Mouse (Mus musculus) embryonic facial prominence, embryonic 14.5 days (tissue): Measurements from ENCODE around the gene Nr1i3. TPM values are rescaled to one million over a fixed set of nuclear protein-coding genes. Genes with fewer than 3 reads are reported as not detected.

ENCODE experiments used
- ATAC-seq: fragments of 200-750 bp; cut with Nextera tagmentation; 2 replicates; pipeline ENCODE4 v1.8.0; 2017; ENCODE audit warnings: low read depth, moderate number of reproducible peaks, moderate TSS enrichment
- DNase-seq: peaks from one replicate; pipeline ENCODE4 v3.0.0-alpha.2; 2015; ENCODE audit warnings: low spot score
- H3K27ac ChIP-seq: fragments of 300-500 bp; sonication (generic); replicated peaks from 2 replicates; pipeline ENCODE4 v1.5.1; 2014; ENCODE audit warnings: low read depth, mild to moderate bottlenecking, low read length, moderate library complexity
- H3K27me3 ChIP-seq: fragments of 300-500 bp; sonication (generic); replicated peaks from 2 replicates; pipeline ENCODE4 v1.6.1; 2014; ENCODE audit warnings: low read length; ENCODE audit not compliant: control insufficient read depth, insufficient read depth
- H3K36me3 ChIP-seq: fragments of 300-500 bp; sonication (generic); 2 replicates; pipeline ENCODE4 v1.6.1; 2014; ENCODE audit warnings: low read length, mixed read lengths; ENCODE audit not compliant: control insufficient read depth, insufficient read depth
- H3K4me1 ChIP-seq: fragments of 300-500 bp; sonication (generic); 2 replicates; pipeline ENCODE4 v1.6.1; 2014; ENCODE audit warnings: antibody characterized with exemption, low read length; ENCODE audit not compliant: control insufficient read depth, insufficient read depth
- H3K4me2 ChIP-seq: fragments of 300-500 bp; sonication (generic); 2 replicates; pipeline ENCODE4 v1.6.1; 2014; ENCODE audit warnings: low read depth, mild to moderate bottlenecking, low read length, moderate library complexity, mixed read lengths
- H3K4me3 ChIP-seq: fragments of 300-500 bp; sonication (generic); 2 replicates; pipeline ENCODE4 v1.5.1; 2014; ENCODE audit warnings: low read depth, mild to moderate bottlenecking, low read length
- H3K9ac ChIP-seq: fragments of 300-500 bp; sonication (generic); 2 replicates; pipeline ENCODE4 v1.6.1; 2014; ENCODE audit warnings: low read depth, mild to moderate bottlenecking, low read length, moderate library complexity, mixed read lengths
- H3K9me3 ChIP-seq: fragments of 300-500 bp; sonication (generic); 2 replicates; pipeline ENCODE4 v1.6.1; 2016; ENCODE audit warnings: low read length; ENCODE audit not compliant: control insufficient read depth
- WGBS: fragments of 180-500 bp; shearing (Covaris S2); extraction: QIAGEN DNeasy Blood & Tissue Kit; methylation state at CpG from one replicate; pipeline ENCODE4 v1.1.7; 2014; 5-methylcytosine and 5-hydroxymethylcytosine counted together
- polyA plus RNA-seq: library from polyadenylated mRNA; unstranded; fragments of >200 nt; fragmentation: Nextera tagmentation; extraction: Ambion mirVana; gene quantifications from 2 replicates; pipeline ENCODE4 v1.2.1, GENCODE M21; 2014

Gene Nr1i3
- polyA plus RNA-seq, 1 experiment from 2014 or later = 0.15 TPM

- Histone ChIP-seq H3K36me3 (no peaks in the 10 kb centered on the region), H3K4me2 (no peak overlapping the region), H3K9me3 (no peaks in the 10 kb centered on the region), H3K4me1 (0 out of 2 replicates have a peak, but pooled peaks cover 2% of the 10 kb centered on the region), H3K9ac (no peak overlapping the region), H3K27me3 (no peaks in the 10 kb centered on the region), H3K27ac (no peak overlapping the region), H3K4me3 (no peak overlapping the region)
- WGBS = 84% methylated on average over 3 of the region's 3 CpGs
- ATAC-seq (no peak), DNase-seq (no peak)
Measured at GRCm38 (mm10) chr1:171183025-171183424, 30.7 kb upstream of the Nr1i3 start.

GRCm38 (mm10) chr1:171183620-171184019 is 30.1 kb upstream of the Nr1i3 start:
- H3K36me3 ChIP-seq = no peaks in the 10 kb centered on the region
- no peak overlapping the region for H3K27ac ChIP-seq
- 43% methylated on average over 3 of the region's 3 CpGs for WGBS
- DNase-seq (peak; percentile 26), ATAC-seq (no peak)
- no peak overlapping the region for H3K4me2 ChIP-seq
- no peak overlapping the region for H3K9ac ChIP-seq
- peaks cover 3% of the 10 kb centered on the region; the same call in 1 of the 2 replicates for H3K4me1 ChIP-seq
- no peak overlapping the region for H3K4me3 ChIP-seq
- no peaks in the 10 kb centered on the region for H3K27me3 ChIP-seq
- H3K9me3 ChIP-seq = no peaks in the 10 kb centered on the region

- no peak for ATAC-seq
- no peaks in the 10 kb centered on the region for H3K36me3 ChIP-seq
- H3K27me3 ChIP-seq = no peaks in the 10 kb centered on the region
- no peak overlapping the region for H3K27ac ChIP-seq
- 81% methylated on average over 7 of the region's 7 CpGs for WGBS
- no peaks in the 10 kb centered on the region for H3K9me3 ChIP-seq
- no peak overlapping the region for H3K4me2 ChIP-seq
- DNase-seq = peak; percentile 9
- no peak overlapping the region for H3K4me3 ChIP-seq
- H3K9ac ChIP-seq = no peak overlapping the region
- H3K4me1 ChIP-seq = peaks cover 10% of the 10 kb centered on the region; the same call in 1 of the 2 replicates
Measured at GRCm38 (mm10) chr1:171184314-171184713, 29.5 kb upstream of the Nr1i3 start.

GRCm38 (mm10) chr1:171185655-171186054 is 28.1 kb upstream of the Nr1i3 start:
- Histone ChIP-seq H3K4me2 (no peak overlapping the region), H3K36me3 (no peaks in the 10 kb centered on the region), H3K4me1 (peaks cover 16% of the 10 kb centered on the region; the same call in 1 of the 2 replicates), H3K27ac (no peak overlapping the region), H3K9me3 (no peaks in the 10 kb centered on the region), H3K9ac (no peak overlapping the region), H3K27me3 (no peaks in the 10 kb centered on the region; the same call in 1 of the 2 replicates), H3K4me3 (no peak overlapping the region)
- ATAC-seq (peak; percentile 17; the same call in 1 of the 2 replicates), DNase-seq (peak; percentile 16)
- WGBS = 60% methylated on average over 8 of the region's 8 CpGs

- H3K27ac ChIP-seq = no peak overlapping the region
- peaks cover 22% of the 10 kb centered on the region; the same call in 1 of the 2 replicates for H3K4me1 ChIP-seq
- H3K9me3 ChIP-seq = no peaks in the 10 kb centered on the region
- H3K36me3 ChIP-seq = no peaks in the 10 kb centered on the region
- no peak overlapping the region for H3K4me3 ChIP-seq
- DNase-seq (peak; percentile 5), ATAC-seq (no peak)
- H3K9ac ChIP-seq = no peak overlapping the region
- peaks cover 17% of the 10 kb centered on the region for H3K27me3 ChIP-seq
- WGBS = 55% methylated on average over 13 of the region's 13 CpGs
- H3K4me2 ChIP-seq = no peak overlapping the region
Measured at GRCm38 (mm10) chr1:171187851-171188700, 25.7 kb upstream of the Nr1i3 start.

GRCm38 (mm10) chr1:171189046-171189445 is 24.7 kb upstream of the Nr1i3 start:
- 13% methylated on average over 8 of the region's 8 CpGs for WGBS
- peaks cover 24% of the 10 kb centered on the region for H3K27me3 ChIP-seq
- ATAC-seq (no peak; the same call in 1 of the 2 replicates), DNase-seq (peak; percentile 42)
- H3K27ac ChIP-seq = peak overlapping the region; percentile 48; the same call in 1 of the 2 replicates
- peak overlapping the region; percentile 26; the same call in 1 of the 2 replicates for H3K4me2 ChIP-seq
- H3K36me3 ChIP-seq = no peaks in the 10 kb centered on the region
- H3K4me3 ChIP-seq = no peak overlapping the region
- no peaks in the 10 kb centered on the region for H3K9me3 ChIP-seq
- H3K9ac ChIP-seq = no peak overlapping the region
- H3K4me1 ChIP-seq = peaks cover 31% of the 10 kb centered on the region; the same call in 1 of the 2 replicates

- WGBS = 39% methylated on average over 14 of the region's 14 CpGs
- Histone ChIP-seq H3K27me3 (peaks cover 30% of the 10 kb centered on the region), H3K9ac (no peak overlapping the region), H3K4me2 (peak overlapping the region; percentile 26; the same call in 1 of the 2 replicates), H3K27ac (peak overlapping the region; percentile 48), H3K4me1 (peaks cover 36% of the 10 kb centered on the region; the same call in 1 of the 2 replicates), H3K4me3 (no peak overlapping the region), H3K9me3 (no peaks in the 10 kb centered on the region), H3K36me3 (no peaks in the 10 kb centered on the region)
- ATAC-seq = peak; percentile 35
- DNase-seq = peak; percentile 86
Measured at GRCm38 (mm10) chr1:171189476-171190114, 24.2 kb upstream of the Nr1i3 start.

GRCm38 (mm10) chr1:171190832-171191231 is 22.9 kb upstream of the Nr1i3 start:
- Histone ChIP-seq H3K9me3 (no peaks in the 10 kb centered on the region), H3K36me3 (no peaks in the 10 kb centered on the region), H3K27me3 (peaks cover 42% of the 10 kb centered on the region), H3K9ac (no peak overlapping the region), H3K4me1 (peaks cover 42% of the 10 kb centered on the region; the same call in 1 of the 2 replicates), H3K4me2 (no peak overlapping the region), H3K4me3 (no peak overlapping the region), H3K27ac (no peak overlapping the region)
- DNase-seq (no peak), ATAC-seq (no peak)
- WGBS = 96% methylated on average over 9 of the region's 9 CpGs
